Mouse (Mus musculus) midbrain, embryonic 15.5 days (tissue): ENCODE measurements around the gene Dcx. TPM values are rescaled to one million over a fixed set of nuclear protein-coding genes. Genes with fewer than 3 reads are reported as not detected.

Experiments used
- ATAC-seq: fragments of 200-750 bp; cut with Nextera tagmentation; replicated peaks from 2 replicates; pipeline ENCODE4 v1.8.0; 2017; ENCODE audit warnings: moderate TSS enrichment
- H3K27ac ChIP-seq: fragments of 300-500 bp; sonication (generic); 2 replicates; pipeline ENCODE4 v1.5.1; 2015; ENCODE audit warnings: mild to moderate bottlenecking, inconsistent platforms
- H3K27me3 ChIP-seq: fragments of 300-500 bp; sonication (generic); replicated peaks from 2 replicates; pipeline ENCODE4 v1.6.1; 2015; ENCODE audit warnings: inconsistent platforms
- H3K36me3 ChIP-seq: fragments of 300-500 bp; sonication (generic); replicated peaks from 2 replicates; pipeline ENCODE4 v1.6.1; 2015; ENCODE audit warnings: inconsistent platforms
- H3K4me1 ChIP-seq: fragments of 300-500 bp; sonication (generic); 2 replicates; pipeline ENCODE4 v1.6.1; 2015; ENCODE audit warnings: inconsistent platforms
- H3K4me2 ChIP-seq: fragments of 300-500 bp; sonication (generic); 2 replicates; pipeline ENCODE4 v1.6.1; 2015; ENCODE audit warnings: inconsistent platforms, mild to moderate bottlenecking, moderate library complexity
- H3K4me3 ChIP-seq: fragments of 300-500 bp; sonication (generic); 2 replicates; pipeline ENCODE4 v1.5.1; 2015; ENCODE audit warnings: mild to moderate bottlenecking, inconsistent platforms
- H3K9ac ChIP-seq: fragments of 300-500 bp; sonication (generic); 2 replicates; pipeline ENCODE4 v1.6.1; 2015; ENCODE audit warnings: mild to moderate bottlenecking, inconsistent platforms
- H3K9me3 ChIP-seq: fragments of 300-500 bp; sonication (generic); 2 replicates; pipeline ENCODE4 v1.6.1; 2016; ENCODE audit warnings: inconsistent platforms
- WGBS: fragments of 180-500 bp; shearing (Covaris S2); methylation state at CpG from one replicate; pipeline ENCODE4 v1.1.7; 2015; ENCODE audit warnings: mixed read lengths; 5-methylcytosine and 5-hydroxymethylcytosine counted together
- microRNA-seq: library from miRNA; unstranded; fragments of <30 nt; microRNA quantifications from one replicate; pipeline ENCODE4, GENCODE M21; 2016
- polyA plus RNA-seq: library from polyadenylated mRNA; unstranded; fragments of >200 nt; fragmentation: Nextera tagmentation; extraction: Ambion mirVana; gene quantifications from 2 replicates; pipeline ENCODE4 v1.2.1, GENCODE M21; 2015

Dcx gene
- polyA plus RNA-seq, 1 experiment from 2014 or later: 311 TPM

- no peak overlapping the region for H3K4me2 ChIP-seq
- no peak for ATAC-seq
- WGBS: 90% methylated on average over 1 of the region's 1 CpGs
Observed at GRCm38 (mm10) chrX:143815948-143816347, 117.2 kb downstream of the Dcx start.

More at GRCm38 (mm10) chrX:143815948-143816347, 117.2 kb downstream of the Dcx start:
- H3K4me3 ChIP-seq: no peak overlapping the region
- H3K27me3 ChIP-seq: no peaks in the 10 kb centered on the region
- H3K4me1 ChIP-seq: no peaks in the 10 kb centered on the region
- H3K36me3 ChIP-seq: no peaks in the 10 kb centered on the region
- no peak overlapping the region for H3K27ac ChIP-seq
- H3K9ac ChIP-seq: no peak overlapping the region
- no peaks in the 10 kb centered on the region for H3K9me3 ChIP-seq

Small RNA genes within 50 kb of the gene (microRNA-seq; reads per million reads assigned to microRNA genes)
- not detected for gene Gm47298

Other genes starting within 250 kb of the Dcx start
- 1.6 and 2.2 TPM in 2 replicates for gene Capn6, start 105.9 kb downstream of the Dcx start, polyA plus RNA-seq
- gene A730046J19Rik, start 220.4 kb upstream of the Dcx start, polyA plus RNA-seq: 0.43 and 0.51 TPM in 2 replicates